Mouse (Mus musculus) adrenal gland, postnatal 36 days (tissue): ENCODE results near the gene Gabbr1. TPM values are rescaled to one million over a fixed set of nuclear protein-coding genes. Genes with fewer than 3 reads are reported as not detected.
"Not testable (repeated sequence)": the region's sequence is repeated elsewhere in the genome, so short reads cannot be mapped to it uniquely, and the experiment has no call there.

Experiments used
- DNase-seq, 2 experiments: peaks; one replicate each; pipeline ENCODE4 v3.0.0; 2021; ENCODE audit warnings: mixed read lengths in 1 of 2
- long read RNA-seq, 2 experiments: library from polyadenylated mRNA; stranded (forward); transcript quantifications; one replicate each; pipeline ENCODE4 v2.0.0; 2021; ENCODE audit warnings: borderline sequencing depth in 2 of 2
- total RNA-seq, 2 experiments: library from RNA; stranded (reverse); gene quantifications; 2 replicates each; pipeline ENCODE4 v1.2.3; 2021

The Gabbr1 gene
- 10 to 100 TPM; 23.7 to 26.4 TPM for total RNA-seq
- long read RNA-seq, experiment 1, transcript Gabbr1-209 (4 exons, 1,595 nt), result major isoform, 9 of 16 reads
- long read RNA-seq, experiment 1, partial matches to known transcripts, result 4 of 16 reads
- long read RNA-seq, experiment 1, other reads (novel, unspliced or antisense), result 3 of 16 reads
- long read RNA-seq, experiment 2, transcript Gabbr1-209 (4 exons, 1,595 nt), result major isoform, 7 of 10 reads
- long read RNA-seq, experiment 2, partial matches to known transcripts, result 3 of 10 reads
- long read RNA-seq, experiment 2, other reads (novel, unspliced or antisense), result 0 of 10 reads

DNA sequence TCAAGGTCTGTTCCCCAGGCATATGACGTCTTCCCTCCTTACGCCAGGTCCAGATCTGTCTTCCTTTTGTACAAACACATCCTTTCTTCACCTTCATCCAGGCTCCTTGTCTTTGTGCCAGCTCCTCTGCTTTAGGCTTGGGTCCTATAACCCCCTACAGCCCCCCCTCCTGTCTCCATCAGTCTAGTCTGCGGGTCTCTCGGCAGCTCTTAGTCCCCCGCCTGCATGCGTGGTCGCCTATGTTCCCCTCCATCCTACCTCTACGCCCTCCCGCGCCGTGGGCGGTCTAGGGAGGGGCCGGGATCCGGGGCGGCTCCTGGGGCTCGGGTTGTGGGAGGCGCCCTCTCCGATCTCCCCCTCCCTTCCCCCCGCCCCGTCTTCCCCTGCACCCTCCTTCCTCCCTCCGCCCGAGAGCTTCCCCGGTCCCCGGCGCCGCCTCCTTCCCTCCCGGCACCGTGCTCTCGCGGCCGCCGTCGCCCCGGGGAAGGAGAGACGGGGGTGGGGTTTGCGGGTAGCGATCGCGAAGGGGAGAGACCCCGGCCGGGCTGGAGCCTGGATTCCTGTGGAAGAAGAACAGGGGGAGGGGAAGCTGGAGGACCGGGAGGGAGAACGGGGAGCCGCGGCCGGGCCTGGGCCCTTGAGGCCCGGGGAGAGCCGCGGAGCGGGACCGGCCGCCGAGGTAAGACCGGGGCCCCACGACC is at the start of gene Gabbr1:
Gene Gabbr1 (plus strand): TSS at position 356 of the 701 bp plus-strand sequence.
- DNase-seq, result peak; percentile 86 to 92

DNA sequence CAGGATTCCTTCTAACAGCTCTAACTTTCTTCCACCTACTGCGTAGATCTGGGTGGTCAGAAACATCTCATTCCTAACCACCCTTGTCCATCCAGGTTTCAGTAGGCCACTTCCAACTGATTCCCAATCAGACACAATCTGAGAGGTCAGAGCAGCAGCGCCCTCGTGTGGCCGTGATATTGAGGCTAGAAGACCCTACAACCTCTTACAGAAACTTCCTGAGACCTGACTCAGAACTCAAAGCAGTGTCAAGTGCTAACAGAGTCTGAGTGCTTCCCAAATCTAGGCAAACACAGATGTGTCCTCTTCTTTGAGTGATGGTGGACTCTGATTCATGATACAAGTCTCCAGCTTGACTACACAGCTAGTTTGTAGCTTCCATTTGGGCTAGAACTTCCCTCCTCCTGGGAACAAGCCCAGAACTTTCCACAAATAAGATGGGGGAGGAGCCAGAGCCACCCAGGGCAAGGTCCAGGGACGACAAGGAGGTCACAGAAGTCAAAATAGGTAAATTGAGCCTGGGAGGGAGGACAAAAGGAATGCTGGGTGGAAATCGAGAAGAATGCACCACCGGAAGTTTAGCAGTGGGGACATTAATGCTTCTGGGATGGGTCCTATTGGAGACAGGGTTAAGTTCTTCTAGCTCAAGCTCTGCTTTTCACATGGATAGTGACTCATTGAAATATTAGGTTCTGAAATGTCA is 48.6 kb upstream of the Gabbr1 start:
- DNase-seq, result peak; percentile 85 to 88

DNA sequence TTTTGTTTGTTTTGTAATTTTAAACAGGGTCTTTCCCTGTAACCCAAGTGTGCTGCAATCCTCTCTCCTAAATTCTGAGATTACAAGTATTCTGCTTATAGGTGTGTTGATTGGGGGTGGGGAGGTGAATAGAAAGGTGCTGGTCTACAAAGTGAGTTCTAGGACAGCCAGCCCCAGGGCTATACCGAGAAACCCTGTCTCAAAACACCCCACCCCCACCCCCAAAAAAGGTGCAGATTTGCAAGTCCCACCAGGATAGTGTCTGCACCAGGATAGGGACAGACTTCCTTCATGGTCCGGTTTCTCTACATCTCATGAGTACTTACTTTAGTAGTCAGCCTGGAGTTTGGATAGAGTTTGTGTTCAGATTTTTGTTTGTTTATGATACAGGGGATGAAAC is 47.3 kb upstream of the Gabbr1 start:
- no peak for DNase-seq

DNA sequence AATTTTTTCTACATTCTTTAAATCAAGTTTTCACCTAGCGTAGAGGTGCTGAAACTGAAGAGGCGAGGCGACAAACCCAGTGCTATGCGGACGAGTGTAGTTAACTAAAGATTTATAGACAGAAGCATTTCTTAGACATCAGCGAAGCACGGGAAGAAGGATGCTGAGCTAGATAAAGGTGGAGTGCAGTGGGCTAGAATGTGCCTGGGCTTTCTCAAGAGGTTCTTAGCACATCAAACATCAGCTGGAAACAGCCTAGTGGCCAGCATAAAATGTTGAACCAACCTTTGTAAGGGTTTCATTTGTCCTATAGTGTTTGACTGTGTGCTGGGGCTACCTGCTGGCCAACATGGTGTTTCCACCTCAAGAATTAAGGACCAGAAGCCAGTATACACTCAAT is 44.9 kb upstream of the Gabbr1 start, which contains the start of gene Zfp57:
Gene Zfp57 (plus strand): TSS at position 301 of the 400 bp plus-strand sequence.
- no peak for DNase-seq

DNA sequence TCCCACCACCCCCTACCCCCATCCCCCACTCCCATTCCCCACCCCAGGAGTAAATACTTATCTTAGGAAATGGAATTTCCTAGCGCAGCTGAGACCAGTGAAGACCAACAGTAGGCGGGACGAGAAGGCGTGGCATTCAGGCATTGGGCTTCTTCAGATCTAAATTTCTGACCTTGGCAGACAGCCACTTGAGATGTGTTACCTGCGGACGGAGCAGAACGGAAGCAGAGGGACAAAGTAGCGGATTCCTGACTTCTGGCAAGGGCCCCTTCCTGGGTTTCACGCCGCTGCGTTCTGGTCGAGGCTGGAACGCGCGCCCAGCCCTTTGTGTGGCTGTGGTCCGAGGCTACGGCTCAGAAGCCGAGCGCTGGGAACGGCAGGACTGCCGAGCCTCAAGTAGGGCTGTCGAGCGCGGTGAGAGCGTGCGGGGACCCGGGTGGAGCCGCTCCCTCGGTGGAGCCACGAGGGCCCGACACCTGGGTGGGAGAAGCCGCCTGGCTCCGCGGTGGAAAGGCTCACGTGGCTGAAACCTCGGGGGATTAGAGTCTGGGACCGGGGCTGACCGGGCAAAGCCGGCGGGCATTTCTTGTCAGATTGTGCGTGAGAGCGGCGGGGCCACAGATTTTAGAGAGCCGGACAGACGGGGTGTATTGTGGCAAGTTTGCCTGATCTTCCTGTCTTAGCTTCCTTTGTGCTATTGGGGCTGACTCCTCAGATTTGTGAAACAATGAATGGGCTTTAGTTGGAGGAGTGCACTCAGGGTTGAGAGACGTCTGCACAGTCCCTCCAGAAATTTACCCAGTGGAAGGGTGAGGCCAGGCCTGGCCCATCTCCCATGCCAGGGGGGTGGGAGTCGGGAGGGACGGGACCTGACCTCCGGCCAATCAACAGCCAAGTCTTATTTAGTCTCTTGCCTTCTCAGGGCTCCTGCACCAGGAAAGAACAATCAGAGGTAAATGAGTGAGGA is 43.1 kb upstream of the Gabbr1 start:
- DNase-seq, result peak; percentile 37 to 54

DNA sequence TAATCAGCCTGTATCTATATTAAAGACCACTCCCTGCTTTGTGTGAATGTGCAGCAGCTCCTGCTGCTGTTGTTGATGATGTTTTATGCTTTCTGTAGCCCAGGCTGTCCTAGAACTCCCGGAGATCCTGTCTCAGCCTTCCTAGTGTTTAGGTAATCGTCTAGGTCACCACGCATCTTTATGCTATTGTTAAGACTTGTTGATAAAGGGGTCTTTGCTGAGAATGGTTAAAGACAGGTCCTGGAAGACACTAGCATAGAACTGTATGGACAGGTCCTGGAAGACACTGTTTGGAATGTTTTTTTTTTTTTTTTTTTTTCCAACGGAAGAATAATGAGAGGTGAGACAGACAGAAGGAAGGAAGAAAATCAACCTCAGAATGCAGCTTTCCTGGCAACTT is 42.4 kb upstream of the Gabbr1 start:
- DNase-seq, result no peak

DNA sequence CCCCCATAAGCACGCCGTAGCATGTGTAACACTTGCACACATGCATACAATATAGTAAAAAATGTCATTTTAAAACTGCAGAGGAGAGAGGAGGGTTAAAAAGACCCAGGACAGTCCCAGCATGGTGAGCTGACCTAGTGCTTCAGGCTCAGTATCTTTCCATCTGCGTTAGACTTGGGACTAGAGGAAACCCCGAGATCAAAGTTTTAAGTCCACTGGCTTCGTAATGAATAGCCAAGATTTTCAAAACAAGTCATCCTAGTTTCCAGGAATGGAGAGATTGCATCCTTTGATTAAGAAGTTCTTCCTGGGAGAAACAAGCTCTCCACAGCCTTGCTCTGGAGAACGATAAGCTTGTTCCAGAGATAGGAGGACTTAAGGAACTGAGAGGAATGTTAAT is 37.6 kb upstream of the Gabbr1 start:
- no peak for DNase-seq

DNA sequence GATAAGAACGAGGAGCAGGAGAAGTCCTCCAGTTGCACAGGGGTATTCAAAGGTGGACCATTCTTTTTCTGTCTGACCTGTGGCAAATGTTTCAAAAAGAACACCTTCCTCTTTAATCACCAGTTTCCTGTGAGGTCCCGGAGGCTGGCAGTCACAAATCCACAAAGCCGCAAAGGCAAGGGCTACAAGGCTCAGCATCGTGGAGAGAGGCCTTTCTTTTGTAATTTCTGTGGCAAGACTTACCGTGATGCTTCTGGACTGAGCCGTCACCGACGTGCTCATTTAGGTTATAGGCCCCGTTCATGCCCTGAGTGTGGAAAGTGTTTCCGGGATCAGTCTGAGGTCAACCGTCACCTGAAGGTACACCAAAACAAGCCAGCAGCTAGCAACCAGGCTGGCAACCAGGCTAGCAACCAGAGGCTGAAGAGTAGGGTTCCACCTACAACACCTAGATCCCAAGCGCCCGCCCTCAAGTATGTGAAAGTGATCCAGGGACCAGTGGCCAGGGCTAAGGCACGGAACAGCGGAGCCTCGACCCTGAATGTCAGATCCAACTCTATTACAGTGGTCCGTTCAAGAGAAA is 36.2 kb upstream of the Gabbr1 start:
- DNase-seq, result no peak

DNA sequence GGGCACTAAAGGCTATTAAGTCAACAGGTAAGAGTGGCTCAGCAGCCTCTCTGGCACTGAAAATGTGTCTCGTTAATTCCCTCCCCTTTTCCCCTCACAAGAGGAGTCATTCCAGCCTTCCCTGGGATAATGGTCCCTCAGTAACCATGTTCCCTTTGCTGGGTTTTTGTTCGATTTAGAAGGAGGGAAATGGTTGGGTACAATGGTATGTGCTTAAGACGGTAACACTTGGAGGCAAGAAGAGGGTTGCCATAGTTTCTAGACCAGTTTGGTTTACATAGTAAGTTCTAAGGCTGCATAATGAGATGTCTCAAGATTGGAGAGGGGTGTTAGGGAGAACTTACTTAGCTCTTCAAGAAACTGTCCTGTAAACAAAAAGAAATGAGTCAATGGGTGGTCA is 34.0 kb upstream of the Gabbr1 start:
- no peak for DNase-seq

DNA sequence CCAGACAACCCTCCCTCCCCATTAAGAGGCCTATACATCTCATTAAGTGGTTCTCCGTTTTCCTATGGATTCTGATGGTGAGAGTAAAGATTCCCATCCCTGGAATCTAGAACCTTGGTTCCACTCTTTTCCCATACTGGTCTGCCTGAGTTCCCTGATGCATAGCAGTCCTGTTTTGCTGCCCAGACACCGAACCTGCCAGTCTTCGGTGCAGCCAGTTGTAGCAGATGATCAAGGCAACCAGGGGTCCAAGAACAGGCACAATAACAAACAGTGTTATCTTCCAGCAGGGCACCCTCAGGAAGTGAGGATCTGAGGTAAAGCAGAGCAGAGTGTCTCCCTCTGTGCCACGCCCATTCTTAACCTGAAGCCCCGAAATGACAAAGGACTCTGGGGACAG is 33.6 kb upstream of the Gabbr1 start:
- no peak for DNase-seq

DNA sequence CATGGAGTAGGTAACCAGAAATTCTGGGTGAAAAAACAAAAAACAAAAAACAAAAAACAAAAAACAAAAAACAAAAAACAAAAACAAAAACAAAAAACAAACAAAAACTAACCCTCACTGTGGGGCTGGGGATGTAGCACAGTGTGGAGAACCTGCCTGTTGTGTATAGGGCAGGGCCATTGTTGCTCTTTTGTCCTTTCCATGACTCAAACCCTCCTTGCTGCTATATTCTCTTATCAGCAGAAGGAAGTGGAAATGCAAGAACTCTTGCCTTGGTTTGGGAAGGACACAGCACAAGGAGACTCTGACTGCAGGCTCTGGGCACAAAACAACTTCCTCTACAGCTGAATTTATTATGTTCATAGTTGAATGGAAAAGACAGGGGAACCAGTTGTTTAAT is 29.4 kb upstream of the Gabbr1 start:
- no peak for DNase-seq

DNA sequence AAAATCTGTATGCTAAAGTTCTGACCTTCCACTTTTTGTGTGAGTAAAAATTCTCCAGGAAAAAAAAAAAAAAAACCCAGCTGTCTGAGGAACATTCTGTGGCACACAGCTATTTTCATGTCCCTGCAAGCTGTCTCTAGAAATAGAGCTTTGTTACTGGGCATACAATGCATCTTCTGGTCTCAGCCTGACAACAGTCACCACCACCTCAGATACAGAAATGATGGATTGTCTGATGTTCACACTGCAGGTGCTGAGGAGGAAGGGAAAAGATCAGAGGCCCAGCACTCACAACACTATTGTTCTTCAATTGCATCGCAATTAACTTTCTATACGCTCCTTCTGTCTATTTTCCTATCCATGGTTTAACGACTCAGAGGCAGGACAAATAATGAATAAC is 27.4 kb upstream of the Gabbr1 start:
- DNase-seq, result no peak

DNA sequence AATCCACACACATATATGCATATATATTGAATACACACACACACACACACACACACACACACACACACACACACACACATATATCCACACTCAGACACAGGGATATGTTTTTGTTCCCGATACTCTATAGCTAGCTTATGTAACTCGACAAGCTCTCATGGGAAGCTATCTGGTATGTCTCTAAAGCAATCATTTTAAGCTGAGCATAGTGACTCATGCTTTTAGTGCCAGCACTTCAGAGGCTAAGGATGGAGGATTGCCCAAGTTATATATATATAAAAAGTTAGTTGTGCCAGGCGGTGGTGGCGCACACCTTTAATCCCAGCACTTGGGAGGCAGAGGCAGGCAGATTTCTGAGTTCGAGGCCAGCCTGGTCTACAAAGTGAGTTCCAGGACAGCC is 26.5 kb upstream of the Gabbr1 start:
- not testable (repeated sequence) for DNase-seq

DNA sequence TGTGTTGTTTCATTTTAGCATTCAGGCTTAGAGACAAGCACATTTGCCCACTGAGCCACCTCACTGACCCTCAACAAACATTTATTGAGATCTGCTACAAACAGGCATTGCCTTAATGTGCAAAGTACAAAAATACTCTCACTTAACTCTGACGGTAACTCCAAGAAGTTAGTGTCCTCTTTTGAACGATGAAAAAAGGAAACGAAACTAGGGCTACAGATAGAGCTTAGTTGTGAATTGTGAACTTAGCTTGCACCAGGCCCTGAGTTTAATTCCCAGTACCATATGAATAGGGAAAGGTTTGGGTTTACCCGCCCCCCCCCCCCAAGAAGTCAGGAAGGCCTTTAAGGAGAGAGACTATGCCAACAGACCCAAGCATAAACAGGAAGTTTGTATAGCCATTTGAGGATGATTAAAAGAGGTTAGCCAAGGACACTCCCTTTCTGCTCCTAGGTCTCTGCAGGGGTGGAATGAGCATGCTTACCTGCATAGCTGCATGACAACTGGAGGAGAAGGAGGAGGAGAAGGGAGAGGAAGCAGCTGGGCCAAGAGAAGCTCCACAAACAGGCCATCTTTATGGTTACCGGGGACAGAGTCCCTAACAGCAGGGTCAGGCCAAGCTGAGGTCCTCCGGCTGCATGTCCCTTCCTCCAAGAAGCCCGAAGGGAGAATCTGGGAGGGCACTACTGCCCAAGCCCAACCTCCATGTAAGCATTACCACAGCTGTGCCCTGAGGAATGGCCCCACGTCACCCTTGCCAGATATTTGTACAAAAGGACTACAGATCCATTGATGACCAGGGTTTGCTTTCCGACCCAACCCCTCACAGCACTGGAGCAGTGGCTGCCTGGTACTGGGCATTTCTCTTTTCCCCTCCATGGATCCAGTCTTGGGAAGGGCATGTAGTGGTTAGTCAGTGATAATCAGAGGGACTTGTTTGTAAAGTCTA is 22.9 kb upstream of the Gabbr1 start, which contains the start of gene Mog:
Gene Mog (minus strand): TSS at position 771 of the 949 bp plus-strand sequence.
- no peak for DNase-seq

DNA sequence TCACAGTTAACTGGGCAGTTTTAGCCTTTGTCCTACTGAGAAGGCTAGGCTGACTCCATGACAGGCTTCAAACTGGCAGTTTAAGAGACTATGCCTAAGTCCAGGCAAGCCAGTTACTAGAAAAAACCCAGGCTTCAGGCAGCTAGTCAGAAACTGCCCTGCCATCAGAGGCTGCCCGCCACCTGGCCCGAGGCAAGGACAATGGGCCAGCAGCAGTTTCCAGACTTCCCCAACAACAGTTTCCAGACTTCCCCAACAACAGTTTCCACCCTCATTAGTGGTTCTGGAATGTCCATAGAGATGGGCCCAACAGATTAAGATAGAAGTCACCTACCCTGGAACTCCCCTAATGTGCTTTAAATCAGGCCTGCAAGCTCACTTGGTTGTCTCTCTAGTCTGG is 19.3 kb upstream of the Gabbr1 start:
- DNase-seq, result no peak

DNA sequence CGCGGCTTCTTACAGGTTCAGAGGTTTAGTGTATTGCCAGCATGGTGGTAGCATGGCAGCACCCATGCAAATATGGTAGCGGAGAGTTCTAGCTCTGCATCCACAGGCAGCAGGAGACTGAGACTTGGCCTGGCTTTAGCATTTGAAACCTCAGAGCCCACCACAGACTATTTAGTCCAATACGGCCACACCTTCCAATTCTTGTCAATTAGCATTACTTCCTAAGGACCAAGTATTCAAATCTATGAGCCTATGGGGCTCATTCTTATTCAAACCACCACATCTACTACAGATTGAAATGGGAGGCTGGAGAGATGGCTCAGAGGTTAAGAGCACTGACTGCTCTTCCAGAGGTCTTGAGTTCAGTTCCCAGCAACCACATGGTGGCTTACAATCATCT is 18.3 kb upstream of the Gabbr1 start:
- no peak for DNase-seq

DNA sequence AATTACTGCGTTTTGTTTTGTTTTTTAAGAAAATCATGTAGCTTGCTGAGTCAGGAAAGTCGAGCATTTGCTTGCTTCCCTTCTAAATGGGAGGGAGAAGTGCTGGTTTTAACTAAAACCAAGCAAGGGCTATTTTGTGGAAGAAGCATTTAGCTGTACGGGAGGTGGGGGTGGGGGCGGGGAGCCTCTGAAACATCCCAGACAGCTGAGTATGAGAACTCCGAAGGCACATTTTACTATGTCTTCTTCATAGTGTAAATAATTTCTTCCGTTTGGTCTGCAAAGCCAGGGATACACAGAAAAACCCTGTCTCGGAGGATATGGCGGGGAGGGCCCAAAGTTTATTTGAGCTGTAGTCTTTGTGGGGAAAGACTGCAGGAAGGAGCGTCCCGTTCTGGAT is 17.6 kb upstream of the Gabbr1 start:
- DNase-seq, result no peak

DNA sequence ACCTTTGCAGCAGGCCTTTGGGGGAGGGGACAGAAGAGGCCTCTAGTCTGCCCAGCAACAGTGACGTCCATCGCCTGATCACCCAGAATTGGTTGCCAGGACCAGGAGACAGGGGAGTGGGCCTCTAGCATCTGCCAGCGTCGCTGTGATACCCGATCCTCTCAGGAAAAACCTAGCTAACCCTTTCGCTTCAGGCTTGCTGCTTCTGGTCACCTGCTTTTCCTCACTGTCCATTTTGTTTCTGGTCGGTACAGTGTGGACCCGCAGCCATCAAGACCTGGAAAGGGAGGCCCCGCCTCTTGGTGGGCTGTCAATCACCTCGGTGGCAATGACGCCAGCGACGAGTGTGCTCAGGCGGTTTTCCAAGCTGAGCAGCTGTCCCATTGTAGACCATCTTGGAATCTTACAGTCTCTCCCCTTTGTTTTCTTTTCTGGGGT is 17.1 kb upstream of the Gabbr1 start:
- peak; percentile 88 to 89 for DNase-seq

DNA sequence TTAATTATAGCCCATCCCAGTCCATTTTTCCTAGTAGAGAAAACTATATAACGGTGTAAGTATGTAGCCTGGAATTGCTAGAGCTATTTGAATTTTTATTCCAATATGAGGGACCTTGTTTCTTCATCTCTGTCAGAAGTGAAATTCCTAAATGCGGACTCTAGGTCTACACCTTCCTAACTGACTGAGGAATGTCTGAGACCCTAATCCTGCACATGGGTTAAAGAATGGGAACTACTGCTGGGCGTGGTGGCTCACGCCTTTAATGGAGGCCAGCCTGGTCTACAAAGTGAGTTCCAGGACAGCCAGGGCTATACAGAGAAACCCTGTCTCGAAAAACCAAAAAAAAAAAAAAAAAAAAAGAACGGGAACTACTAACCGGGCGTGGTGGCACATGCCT is 16.6 kb upstream of the Gabbr1 start:
- DNase-seq, result no peak
